Comparison of ENCODE assay signal across 13 mouse cellular contexts in the genomic region with DNA sequence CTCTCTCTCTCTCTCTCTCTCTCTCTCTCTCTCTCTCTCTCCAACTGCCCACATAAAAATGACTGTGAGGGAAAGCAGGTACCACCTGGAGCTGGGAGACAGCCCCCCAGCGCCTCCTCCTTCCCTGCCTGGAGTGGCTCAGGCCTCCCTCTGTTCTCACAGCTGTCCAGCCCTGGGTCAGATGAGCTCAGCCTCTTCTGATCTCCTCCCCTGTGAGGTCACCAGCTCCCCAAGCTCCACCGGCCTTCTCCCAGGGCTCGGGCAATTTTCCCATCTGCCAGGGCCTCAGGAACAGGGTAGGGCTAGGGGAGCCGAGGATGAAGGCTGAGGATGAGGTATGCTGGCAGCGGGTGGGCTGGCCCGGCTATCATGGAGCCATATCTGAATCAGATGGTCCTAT.
A peak's percentile ranks its signal among the peaks of the same experiment; 100 is the strongest.
DNase-seq lines count a peak whose midpoint lies in the region; ATAC-seq lines count a peak whose summit lies in the region.
"Had no signal": no experiment of that assay in that cellular context is flagged by ENCODE, and none has a peak within 500 bp of the region (broad histone marks: within the 10 kb centered on the region; RNA-seq: fewer than 3 reads in every experiment).

No protein-coding gene starts in this region.

- no peak overlapping the region for H3K4me2 ChIP-seq in hindbrain, embryonic 12.5 days (replicated peaks)
- H3K4me2 ChIP-seq in stomach, embryonic 16.5 days (ENCODE audit: low read depth, low read length), result no peak overlapping the region
- H3K4me2 ChIP-seq: liver, embryonic 12.5 days had no signal

- H3K27me3 ChIP-seq in hindbrain, embryonic 10.5 days (ENCODE audit: insufficient read depth, poor library complexity, severe bottlenecking), result no peaks in the 10 kb centered on the region
- no peaks in the 10 kb centered on the region for H3K27me3 ChIP-seq in hindbrain, embryonic 12.5 days
- no peaks in the 10 kb centered on the region for H3K27me3 ChIP-seq in stomach, embryonic 16.5 days (ENCODE audit: control insufficient read depth, insufficient read depth, low read length)
- H3K27me3 ChIP-seq: liver, embryonic 12.5 days had no signal

- 72% methylated on average over 6 of the region's 6 CpGs for WGBS in hindbrain, embryonic 10.5 days
- WGBS in hindbrain, embryonic 12.5 days, result 60% methylated on average over 6 of the region's 6 CpGs
- 57% methylated on average over 6 of the region's 6 CpGs for WGBS in stomach, embryonic 16.5 days

- H3K36me3 ChIP-seq in hindbrain, embryonic 10.5 days, result no peaks in the 10 kb centered on the region
- H3K36me3 ChIP-seq in hindbrain, embryonic 12.5 days, result no peaks in the 10 kb centered on the region
- H3K36me3 ChIP-seq in stomach, embryonic 16.5 days (ENCODE audit: control insufficient read depth, insufficient read depth, low read length), result no peaks in the 10 kb centered on the region
- H3K36me3 ChIP-seq: forebrain, embryonic 10.5 days; liver, embryonic 12.5 days; midbrain, embryonic 10.5 days had no signal

- H3K9ac ChIP-seq in hindbrain, embryonic 12.5 days, result no peak overlapping the region
- 0 out of 2 replicates have a peak overlapping the region, but pooled peaks have one; percentile 8 for H3K9ac ChIP-seq in stomach, embryonic 16.5 days (ENCODE audit: low read length)
- H3K9ac ChIP-seq: liver, embryonic 12.5 days had no signal

- H3K4me1 ChIP-seq in hindbrain, embryonic 10.5 days (replicated peaks), result peaks cover 11% of the 10 kb centered on the region
- H3K4me1 ChIP-seq in hindbrain, embryonic 12.5 days, result no peaks in the 10 kb centered on the region
- peaks cover 9% of the 10 kb centered on the region for H3K4me1 ChIP-seq in stomach, embryonic 16.5 days (ENCODE audit: control insufficient read depth, insufficient read depth, low read length)
- H3K4me1 ChIP-seq: liver, embryonic 12.5 days had no signal

- no peak for DNase-seq in hindbrain, embryonic 10.5 days (ENCODE audit: low spot score)
- DNase-seq in heart, postnatal 4 days, result peak; percentile 59
- peak; percentile 36 to 74 for DNase-seq in kidney, postnatal 25 days
- no peak for DNase-seq in frontal cortex, postnatal 10 days (ENCODE audit: low spot score in 2 of 2)
- no peak for DNase-seq in thymus, postnatal 4 days
- DNase-seq: adrenal gland, adult 2 months; gastrocnemius, postnatal 36 days had no signal

- no peak for ATAC-seq in hindbrain, embryonic 12.5 days (ENCODE audit: low FRiP score)
- peak; percentile 42; the same call in 1 of the 2 replicates for ATAC-seq in stomach, embryonic 16.5 days (ENCODE audit: insufficient read depth, low FRiP score)
- no peak for ATAC-seq in activated CD4-positive, CD25-positive, alpha-beta regulatory T cell, adult 4 months
- ATAC-seq: liver, embryonic 12.5 days had no signal

- no peaks in the 10 kb centered on the region for H3K9me3 ChIP-seq in hindbrain, embryonic 10.5 days
- H3K9me3 ChIP-seq in hindbrain, embryonic 12.5 days (replicated peaks), result no peaks in the 10 kb centered on the region
- H3K9me3 ChIP-seq in stomach, embryonic 16.5 days (replicated peaks; ENCODE audit: control insufficient read depth, low read length), result no peaks in the 10 kb centered on the region
- H3K9me3 ChIP-seq: forebrain, embryonic 10.5 days; liver, embryonic 12.5 days; midbrain, embryonic 10.5 days had no signal

- no peak overlapping the region for H3K4me3 ChIP-seq in hindbrain, embryonic 10.5 days
- no peak overlapping the region for H3K4me3 ChIP-seq in hindbrain, embryonic 12.5 days
- no peak overlapping the region for H3K4me3 ChIP-seq in stomach, embryonic 16.5 days (replicated peaks; ENCODE audit: low read length)
- H3K4me3 ChIP-seq: forebrain, embryonic 10.5 days; liver, embryonic 12.5 days; midbrain, embryonic 10.5 days had no signal

- H3K27ac ChIP-seq in hindbrain, embryonic 10.5 days, result 0 out of 2 replicates have a peak overlapping the region, but pooled peaks have one; percentile 12
- no peak overlapping the region for H3K27ac ChIP-seq in hindbrain, embryonic 12.5 days
- no peak overlapping the region for H3K27ac ChIP-seq in stomach, embryonic 16.5 days (ENCODE audit: low read length)
- H3K27ac ChIP-seq: forebrain, embryonic 10.5 days; liver, embryonic 12.5 days; midbrain, embryonic 10.5 days had no signal

Comparison
In these comparisons a context has a peak if more than half of its experiments do, and no peak if none do; other contexts are left out.
1. DNase-seq: peak in heart, postnatal 4 days (single experiment) and kidney, postnatal 25 days (2 of 2); none in hindbrain, embryonic 10.5 days (single experiment), frontal cortex, postnatal 10 days (0 of 2) and thymus, postnatal 4 days (single experiment).